Mouse (Mus musculus): ENCODE results near the gene Pik3ip1.

The Pik3ip1 gene

GRCm38 (mm10) chr11:3382602-3383594, 52.7 kb downstream of the Pik3ip1 start:
- DNase-seq = no peak

- peak; percentile 80 for DNase-seq
These were observed 56.8 kb downstream of the Pik3ip1 start for GRCm38 (mm10) chr11:3386941-3387368.

- no peak for DNase-seq
These were observed 57.4 kb downstream of the Pik3ip1 start for GRCm38 (mm10) chr11:3387482-3388196.

GRCm38 (mm10) chr11:3389996-3390395, 59.8 kb downstream of the Pik3ip1 start:
- peak; percentile 48 for DNase-seq

GRCm38 (mm10) chr11:3390789-3391188, 60.6 kb downstream of the Pik3ip1 start:
- DNase-seq = no peak

- DNase-seq = no peak
These were observed 62.3 kb downstream of the Pik3ip1 start for GRCm38 (mm10) chr11:3392526-3392925.
